Comparison of ENCODE assay signal across 8 mouse cellular contexts in the genomic region with DNA sequence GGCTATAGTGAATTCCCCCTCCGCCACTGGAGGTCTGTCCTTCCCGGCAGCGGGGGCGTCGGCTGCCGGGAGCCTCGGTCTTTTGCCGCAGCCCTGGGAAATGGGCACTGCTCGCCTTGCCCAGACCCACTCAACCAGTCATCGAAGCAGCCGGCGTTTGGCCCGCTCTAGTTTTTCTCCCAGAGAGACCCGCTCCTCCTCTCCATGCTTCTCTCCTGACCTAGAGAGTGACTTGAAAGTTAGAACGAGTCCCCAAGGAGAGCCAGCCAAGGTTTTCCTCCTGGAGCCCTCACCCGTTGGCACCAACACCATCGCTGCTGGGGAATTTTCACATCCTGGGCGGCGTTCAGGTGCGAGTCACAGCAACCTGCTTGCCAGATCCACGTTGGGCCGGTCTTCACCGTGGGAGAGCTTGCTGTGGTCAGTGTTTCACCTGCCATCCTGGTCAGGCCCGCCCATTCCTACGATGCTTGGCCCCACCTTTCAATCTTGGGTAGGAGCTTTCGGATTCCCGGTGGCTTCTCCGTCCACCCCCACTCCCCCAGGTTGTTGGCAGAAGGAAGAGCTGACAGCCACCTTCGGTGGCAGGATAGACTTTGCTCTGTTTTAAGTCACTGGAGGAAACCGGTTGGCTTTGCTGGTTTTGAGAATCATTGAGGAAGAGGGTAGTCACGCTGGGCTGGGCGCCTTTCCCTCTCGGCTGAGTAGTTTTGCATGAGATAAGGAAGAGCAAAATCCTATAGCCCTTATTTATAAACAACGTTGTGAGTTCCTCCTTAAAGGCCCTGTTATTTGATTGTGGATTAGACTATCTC. TPM values are rescaled to one million over a fixed set of nuclear protein-coding genes. Genes with fewer than 3 reads are reported as not detected.
DNase-seq lines count a peak whose midpoint lies in the region; ATAC-seq and TF ChIP-seq lines count a peak whose summit lies in the region.

No protein-coding gene starts in this region.

- peak overlapping the region; percentile 80 for H3K9ac ChIP-seq in forebrain, embryonic 15.5 days (replicated peaks)

- no peak for DNase-seq in testis, postnatal 10 days (ENCODE audit: low spot score)
- DNase-seq in kidney, adult 9 months: peak; percentile 94
- peak; percentile 65 to 72 for DNase-seq in lung, adult 18-20 months
- peak; percentile 40 for DNase-seq in right cerebral cortex, postnatal 25 days
- no peak for DNase-seq in frontal cortex, postnatal 10 days (ENCODE audit: low spot score in 2 of 2)

- WGBS in forebrain, embryonic 15.5 days: 3% methylated on average over 34 of the region's 34 CpGs

- H3K9me3 ChIP-seq in forebrain, embryonic 15.5 days: no peaks in the 10 kb centered on the region

- no peak for TF ChIP-seq POLR2A in testis, adult 2 months (IDR thresholded peaks at IDR 0.05; ENCODE audit: control insufficient read depth, low read depth, low read length)

- peak overlapping the region; percentile 10; the same call in 1 of the 2 replicates for H3K27ac ChIP-seq in testis, adult 2 months (ENCODE audit: control insufficient read depth, insufficient read depth, low read depth, low read length)
- peak overlapping the region; percentile 63 for H3K27ac ChIP-seq in brown adipose tissue, adult 24 weeks (replicated peaks; ENCODE audit: low read depth, low read length)
- H3K27ac ChIP-seq in forebrain, embryonic 15.5 days (replicated peaks): peak overlapping the region; percentile 60

- peaks cover 18% of the 10 kb centered on the region for H3K4me1 ChIP-seq in testis, adult 2 months (ENCODE audit: control insufficient read depth, insufficient read depth, low read length)
- H3K4me1 ChIP-seq in brown adipose tissue, adult 24 weeks (ENCODE audit: control insufficient read depth, insufficient read depth, insufficient read length, low read length): peaks cover 23% of the 10 kb centered on the region
- peaks cover 66% of the 10 kb centered on the region for H3K4me1 ChIP-seq in forebrain, embryonic 15.5 days

- H3K4me3 ChIP-seq in testis, adult 2 months (ENCODE audit: control insufficient read depth, low read depth, low read length): peak overlapping the region; percentile 94
- H3K4me3 ChIP-seq in brown adipose tissue, adult 24 weeks (ENCODE audit: insufficient read depth, low read depth, low read length): peak overlapping the region; percentile 68
- peak overlapping the region; percentile 84 for H3K4me3 ChIP-seq in forebrain, embryonic 15.5 days

- no peaks in the 10 kb centered on the region for H3K36me3 ChIP-seq in testis, adult 2 months (ENCODE audit: control insufficient read depth, insufficient read depth, low read length)
- H3K36me3 ChIP-seq in forebrain, embryonic 15.5 days: no peaks in the 10 kb centered on the region

- peak; percentile 21; the same call in 1 of the 2 replicates for ATAC-seq in forebrain, embryonic 15.5 days (replicated peaks)

- no peaks in the 10 kb centered on the region for H3K27me3 ChIP-seq in testis, adult 2 months (ENCODE audit: control insufficient read depth, insufficient read depth, low read length)
- no peaks in the 10 kb centered on the region for H3K27me3 ChIP-seq in forebrain, embryonic 15.5 days

- TF ChIP-seq CTCF in testis, adult 2 months (IDR thresholded peaks at IDR 0.05; ENCODE audit: control insufficient read depth, insufficient read depth, insufficient replicate concordance, low read depth, low read length): no peak

- H3K4me2 ChIP-seq in forebrain, embryonic 15.5 days (replicated peaks): peak overlapping the region; percentile 93

RNA-seq across cellular contexts. Expression of a gene that starts 0.7 kb away (rescaled TPM):
- 33.5 and 33.9 TPM in 2 replicates for polyA plus RNA-seq in testis, adult 2 months (2012; rRNA removed)
- 53.8 and 65.5 TPM in 2 replicates for polyA plus RNA-seq in brown adipose tissue, adult 24 weeks (2012; ENCODE audit: insufficient read depth, insufficient read length, missing spikeins)
- polyA plus RNA-seq in forebrain, embryonic 15.5 days (2015; fragmentation: Nextera tagmentation; extraction: Ambion mirVana): 35.3 and 35.4 TPM in 2 replicates

RNA-seq across cellular contexts. Expression of a gene that starts 8.0 kb away (rescaled TPM):
- polyA plus RNA-seq in testis, adult 2 months (2012; rRNA removed): 41.9 and 43.5 TPM in 2 replicates
- 19.2 and 24.1 TPM in 2 replicates for polyA plus RNA-seq in brown adipose tissue, adult 24 weeks (2012; ENCODE audit: insufficient read depth, insufficient read length, missing spikeins)
- 58.9 and 63.8 TPM in 2 replicates for polyA plus RNA-seq in forebrain, embryonic 15.5 days (2015; fragmentation: Nextera tagmentation; extraction: Ambion mirVana)

RNA-seq across cellular contexts. Expression of a gene that starts 43.1 kb away (rescaled TPM):
- polyA plus RNA-seq in testis, adult 2 months (2012; rRNA removed): 5.4 and 6.2 TPM in 2 replicates
- polyA plus RNA-seq in brown adipose tissue, adult 24 weeks (2012; ENCODE audit: insufficient read depth, insufficient read length, missing spikeins): 8.6 and 13.5 TPM in 2 replicates
- polyA plus RNA-seq in forebrain, embryonic 15.5 days (2015; fragmentation: Nextera tagmentation; extraction: Ambion mirVana): 9.2 and 10.1 TPM in 2 replicates

RNA-seq across cellular contexts. Expression of a gene that starts 46.1 kb away (rescaled TPM):
- polyA plus RNA-seq in testis, adult 2 months (2012; rRNA removed): 166 and 189 TPM in 2 replicates
- 16.3 and 26.3 TPM in 2 replicates for polyA plus RNA-seq in brown adipose tissue, adult 24 weeks (2012; ENCODE audit: insufficient read depth, insufficient read length, missing spikeins)
- polyA plus RNA-seq in forebrain, embryonic 15.5 days (2015; fragmentation: Nextera tagmentation; extraction: Ambion mirVana): 35.3 TPM in 2 replicates

RNA-seq across cellular contexts. Expression of a gene that starts 57.7 kb away (rescaled TPM):
- polyA plus RNA-seq in testis, adult 2 months (2012; rRNA removed): 30.4 and 33.9 TPM in 2 replicates
- 275 and 283 TPM in 2 replicates for polyA plus RNA-seq in brown adipose tissue, adult 24 weeks (2012; ENCODE audit: insufficient read depth, insufficient read length, missing spikeins)
- 113 TPM in 2 replicates for polyA plus RNA-seq in forebrain, embryonic 15.5 days (2015; fragmentation: Nextera tagmentation; extraction: Ambion mirVana)

Comparison
In these comparisons a context has a peak if more than half of its experiments do, and no peak if none do; other contexts are left out.
1. H3K27ac ChIP-seq: peak in every context shown above with its lines; median percentile 63 in brown adipose tissue, adult 24 weeks; 60 in forebrain, embryonic 15.5 days; 10 in testis, adult 2 months.
2. DNase-seq: peak in kidney, adult 9 months (single experiment), lung, adult 18-20 months (2 of 2) and right cerebral cortex, postnatal 25 days (single experiment); none in testis, postnatal 10 days (single experiment) and frontal cortex, postnatal 10 days (0 of 2).
3. Peak in every context shown above with its lines, with median percentiles within 50 percentile points of each other: H3K4me3 ChIP-seq.